In the genomic region with DNA sequence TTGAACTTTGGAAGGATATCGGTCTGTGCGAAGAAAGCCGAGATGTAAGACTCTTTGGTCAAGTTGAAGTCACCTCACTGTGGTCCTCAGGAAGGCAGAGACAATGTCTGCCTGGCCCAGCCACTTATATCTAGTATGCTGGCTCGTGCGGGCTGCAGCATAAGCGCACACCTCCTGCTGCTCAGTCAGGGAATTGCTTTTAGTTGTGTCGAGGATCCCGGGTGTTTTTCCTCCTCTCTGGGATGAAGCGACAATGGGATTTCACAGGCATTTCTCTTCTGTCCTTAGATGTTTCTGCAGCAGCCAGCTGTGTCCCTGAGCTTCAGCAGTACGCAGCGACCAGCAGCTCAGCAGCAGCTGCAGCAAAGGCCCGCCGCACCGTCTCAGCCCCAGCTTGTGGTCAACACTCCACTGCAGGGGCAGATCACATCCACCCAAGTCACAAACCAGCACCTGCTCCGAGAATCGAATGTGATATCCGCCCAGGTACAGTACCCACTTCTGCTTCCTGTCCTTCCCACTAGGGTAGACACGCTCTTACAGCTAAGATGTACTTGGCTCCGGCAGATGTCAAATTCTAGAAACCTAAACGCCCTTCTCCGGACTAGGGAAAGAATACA, we compare ENCODE assay signal across 11 mouse cellular contexts. TPM values are rescaled to one million over a fixed set of nuclear protein-coding genes. Genes with fewer than 3 reads are reported as not detected.
DNase-seq lines count a peak whose midpoint lies in the region; ATAC-seq lines count a peak whose summit lies in the region.
"Had no signal": no experiment of that assay in that cellular context is flagged by ENCODE, and none has a peak within 500 bp of the region (broad histone marks: within the 10 kb centered on the region; RNA-seq: fewer than 3 reads in every experiment).

No protein-coding gene starts in this region.

- no peak overlapping the region for H3K9ac ChIP-seq in forebrain, embryonic 11.5 days (ENCODE audit: low read length)
- H3K9ac ChIP-seq in forebrain, embryonic 12.5 days = no peak overlapping the region
- H3K9ac ChIP-seq: liver, embryonic 13.5 days had no signal

- no peaks in the 10 kb centered on the region for H3K36me3 ChIP-seq in forebrain, embryonic 11.5 days (ENCODE audit: control insufficient read depth, insufficient read depth, low read length)
- no peaks in the 10 kb centered on the region for H3K36me3 ChIP-seq in forebrain, embryonic 12.5 days (replicated peaks)
- H3K36me3 ChIP-seq: liver, embryonic 13.5 days had no signal

- H3K4me3 ChIP-seq in forebrain, embryonic 11.5 days (ENCODE audit: low read depth, low read length) = no peak overlapping the region
- no peak overlapping the region for H3K4me3 ChIP-seq in forebrain, embryonic 12.5 days (replicated peaks)
- H3K4me3 ChIP-seq: liver, embryonic 13.5 days had no signal

- DNase-seq in forebrain, embryonic 11.5 days (ENCODE audit: low spot score) = peak; percentile 50
- DNase-seq in layer of hippocampus, postnatal 10 days (ENCODE audit: low spot score in 2 of 2) = peak; percentile 40 to 48
- no peak for DNase-seq in layer of hippocampus, adult 8-10 months (ENCODE audit: low spot score in 2 of 2)
- peak; percentile 20 for DNase-seq in NIH3T3 (ENCODE audit: low read depth)
- DNase-seq in naive thymus-derived CD4-positive, alpha-beta T cell, adult 2 months (ENCODE audit: low read depth) = peak; percentile 8
- no peak for DNase-seq in left cerebral cortex, postnatal 10 days (ENCODE audit: extremely low spot score in 1 of 2, low spot score in 2 of 2)
- DNase-seq in layer of hippocampus, adult 9-10 months (ENCODE audit: low spot score) = no peak
- DNase-seq: cerebellum, adult 2 months; heart, postnatal 14 days; liver, embryonic 13.5 days had no signal

- no peaks in the 10 kb centered on the region for H3K9me3 ChIP-seq in forebrain, embryonic 11.5 days (ENCODE audit: control insufficient read depth, low read length)
- H3K9me3 ChIP-seq in forebrain, embryonic 12.5 days = no peaks in the 10 kb centered on the region
- H3K9me3 ChIP-seq: liver, embryonic 13.5 days had no signal

- WGBS in forebrain, embryonic 11.5 days = 64% methylated on average over 21 of the region's 21 CpGs
- WGBS in forebrain, embryonic 12.5 days = 61% methylated on average over 21 of the region's 21 CpGs

- ATAC-seq in forebrain, embryonic 11.5 days (replicated peaks; ENCODE audit: low FRiP score) = no peak
- ATAC-seq in forebrain, embryonic 12.5 days (ENCODE audit: low FRiP score) = no peak

- H3K4me2 ChIP-seq in forebrain, embryonic 11.5 days (ENCODE audit: low read depth, low read length, severe bottlenecking) = no peak overlapping the region
- no peak overlapping the region; the same call in 1 of the 2 replicates for H3K4me2 ChIP-seq in forebrain, embryonic 12.5 days
- H3K4me2 ChIP-seq: liver, embryonic 13.5 days had no signal

- intact Hi-C loops in left cerebral cortex, postnatal 10 days (cut with DNase I) = loop anchor here (5.0 kb wide), 1 partner anchor 153 kb away; the partner anchor contains the start of gene Npas2

- no peaks in the 10 kb centered on the region for H3K27me3 ChIP-seq in forebrain, embryonic 11.5 days (ENCODE audit: control insufficient read depth, insufficient read depth, low read length)
- H3K27me3 ChIP-seq in forebrain, embryonic 12.5 days = no peaks in the 10 kb centered on the region

- H3K4me1 ChIP-seq in forebrain, embryonic 11.5 days (replicated peaks; ENCODE audit: control insufficient read depth, insufficient read depth, low read length) = no peaks in the 10 kb centered on the region
- no peaks in the 10 kb centered on the region for H3K4me1 ChIP-seq in forebrain, embryonic 12.5 days
- H3K4me1 ChIP-seq: liver, embryonic 13.5 days had no signal

- no peak overlapping the region for H3K27ac ChIP-seq in forebrain, embryonic 11.5 days (ENCODE audit: low read depth, low read length)
- no peak overlapping the region for H3K27ac ChIP-seq in forebrain, embryonic 12.5 days
- H3K27ac ChIP-seq: liver, embryonic 13.5 days had no signal

RNA-seq across cellular contexts. Expression of gene Rpl31, which starts 22.6 kb away (rescaled TPM):
- 441 and 442 TPM in 2 replicates for polyA plus RNA-seq in forebrain, embryonic 11.5 days (2014; fragmentation: Nextera tagmentation; extraction: Ambion mirVana)
- 453 and 454 TPM in 2 replicates for polyA plus RNA-seq in forebrain, embryonic 12.5 days (2016; fragmentation: Nextera tagmentation; extraction: Ambion mirVana)
- total RNA-seq in layer of hippocampus, postnatal 10 days (2021) = 100 to 1,000 TPM; 422 to 695 TPM
- total RNA-seq in layer of hippocampus, adult 8-10 months (2022) = 100 to 1,000 TPM; 451 to 581 (median 500) TPM
- total RNA-seq in left cerebral cortex, postnatal 10 days (2021) = 100 to 1,000 TPM; 490 to 500 TPM

Comparison
In these comparisons a context has a peak if more than half of its experiments do, and no peak if none do; other contexts are left out.
1. DNase-seq: peak in forebrain, embryonic 11.5 days (single experiment), layer of hippocampus, postnatal 10 days (2 of 2), NIH3T3 (single experiment) and naive thymus-derived CD4-positive, alpha-beta T cell, adult 2 months (single experiment); none in layer of hippocampus, adult 8-10 months (0 of 2), left cerebral cortex, postnatal 10 days (0 of 2) and layer of hippocampus, adult 9-10 months (single experiment).